Mouse (Mus musculus) embryonic facial prominence, embryonic 15.5 days (tissue): Measurements from ENCODE around the gene Upb1. TPM values are rescaled to one million over a fixed set of nuclear protein-coding genes. Genes with fewer than 3 reads are reported as not detected.
"Not testable (repeated sequence)": the region's sequence is repeated elsewhere in the genome, so short reads cannot be mapped to it uniquely, and the experiment has no call there.

Experiments used
- ATAC-seq: fragments of 200-750 bp; cut with Nextera tagmentation; 2 replicates; pipeline ENCODE4 v1.8.0; 2017; ENCODE audit warnings: low read depth, moderate TSS enrichment; ENCODE audit not compliant: insufficient number of reproducible peaks, low FRiP score, low TSS enrichment
- H3K27ac ChIP-seq: fragments of 300-500 bp; sonication (generic); replicated peaks from 2 replicates; pipeline ENCODE4 v1.5.1; 2015; ENCODE audit warnings: mild to moderate bottlenecking, inconsistent platforms
- H3K27me3 ChIP-seq: fragments of 300-500 bp; sonication (generic); 2 replicates; pipeline ENCODE4 v1.6.1; 2015; ENCODE audit warnings: inconsistent platforms
- H3K36me3 ChIP-seq: fragments of 300-500 bp; sonication (generic); 2 replicates; pipeline ENCODE4 v1.6.1; 2015; ENCODE audit warnings: mild to moderate bottlenecking, inconsistent platforms
- H3K4me1 ChIP-seq: fragments of 300-500 bp; sonication (generic); 2 replicates; pipeline ENCODE4 v1.6.1; 2015; ENCODE audit warnings: inconsistent platforms
- H3K4me2 ChIP-seq: fragments of 300-500 bp; sonication (generic); replicated peaks from 2 replicates; pipeline ENCODE4 v1.6.1; 2015; ENCODE audit warnings: mild to moderate bottlenecking, inconsistent platforms
- H3K4me3 ChIP-seq: fragments of 300-500 bp; sonication (generic); replicated peaks from 2 replicates; pipeline ENCODE4 v1.5.1; 2015; ENCODE audit warnings: mild to moderate bottlenecking, inconsistent platforms
- H3K9ac ChIP-seq: fragments of 300-500 bp; sonication (generic); 2 replicates; pipeline ENCODE4 v1.6.1; 2015; ENCODE audit warnings: inconsistent platforms
- H3K9me3 ChIP-seq: fragments of 300-500 bp; sonication (generic); replicated peaks from 2 replicates; pipeline ENCODE4 v1.6.1; 2016; ENCODE audit warnings: inconsistent platforms
- WGBS: fragments of 180-500 bp; shearing (Covaris S2); methylation state at CpG from one replicate; pipeline ENCODE4 v1.1.7; 2015; 5-methylcytosine and 5-hydroxymethylcytosine counted together
- polyA plus RNA-seq: library from polyadenylated mRNA; unstranded; fragments of >200 nt; fragmentation: Nextera tagmentation; extraction: Ambion mirVana; gene quantifications from 2 replicates; pipeline ENCODE4 v1.2.1, GENCODE M21; 2015

Gene Upb1
- polyA plus RNA-seq, 1 experiment from 2014 or later: 2.2 TPM

- Histone ChIP-seq H3K4me2 (no peak overlapping the region), H3K27ac (no peak overlapping the region), H3K4me3 (no peak overlapping the region), H3K36me3 (no peaks in the 10 kb centered on the region), H3K9me3 (no peaks in the 10 kb centered on the region), H3K4me1 (peaks cover 11% of the 10 kb centered on the region), H3K27me3 (no peaks in the 10 kb centered on the region), H3K9ac (no peak overlapping the region)
- WGBS: 75% methylated on average over 3 of the region's 3 CpGs
- no peak for ATAC-seq
Observed at GRCm38 (mm10) chr10:75462728-75463127, 61.8 kb downstream of the Upb1 start.

DNA sequence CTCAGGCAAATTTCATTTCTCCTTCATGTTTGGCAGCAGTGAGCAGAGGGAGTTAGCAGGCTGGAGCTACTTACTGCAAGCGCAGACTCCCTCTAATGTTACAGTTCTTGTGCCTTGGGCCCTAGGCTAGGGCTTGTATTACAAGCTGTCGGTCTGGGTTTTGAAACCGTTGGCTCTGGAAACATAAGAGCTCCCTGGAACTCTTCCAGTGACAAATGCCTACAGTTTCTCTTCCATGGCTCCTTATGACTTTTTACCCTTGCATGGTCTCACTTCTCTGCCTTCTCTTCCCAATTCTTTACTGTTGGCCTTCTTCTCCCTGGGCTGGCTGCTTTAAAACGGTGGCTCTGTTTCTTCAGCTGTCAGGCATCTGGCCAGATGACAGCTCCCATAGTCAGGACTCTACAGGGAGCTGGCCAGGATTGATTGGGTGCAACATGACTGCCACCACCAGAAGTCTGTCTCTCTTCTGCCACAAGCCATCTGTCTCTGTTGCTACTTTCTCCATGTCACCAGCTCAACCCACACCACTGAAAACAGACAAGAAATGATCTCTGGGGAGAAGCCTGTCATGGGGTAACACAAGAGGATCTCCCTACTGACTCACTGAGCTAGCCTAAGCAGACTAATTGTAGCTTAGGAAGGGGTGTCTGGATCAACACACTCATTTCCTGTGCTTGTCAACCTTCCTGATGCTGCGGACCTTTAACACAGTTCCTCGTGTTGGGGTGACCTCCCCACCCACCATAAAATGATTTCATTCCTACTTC, 65.1 kb downstream of the Upb1 start:
- H3K27me3 ChIP-seq: no peaks in the 10 kb centered on the region
- H3K9me3 ChIP-seq: no peaks in the 10 kb centered on the region
- WGBS: 24% methylated on average over 6 of the region's 6 CpGs
- 0 out of 2 replicates have a peak overlapping the region, but pooled peaks have one; percentile 12 for H3K4me2 ChIP-seq
- no peak overlapping the region for H3K4me3 ChIP-seq
- H3K36me3 ChIP-seq: no peaks in the 10 kb centered on the region
- peaks cover 11% of the 10 kb centered on the region for H3K4me1 ChIP-seq
- ATAC-seq: peak; percentile 82
- H3K27ac ChIP-seq: peak overlapping the region; percentile 65
- H3K9ac ChIP-seq: no peak overlapping the region

- no peaks in the 10 kb centered on the region for H3K9me3 ChIP-seq
- H3K4me2 ChIP-seq: no peak overlapping the region
- 72% methylated on average over 8 of the region's 8 CpGs for WGBS
- H3K36me3 ChIP-seq: no peaks in the 10 kb centered on the region
- no peak overlapping the region for H3K27ac ChIP-seq
- no peak overlapping the region for H3K9ac ChIP-seq
- no peak overlapping the region for H3K4me3 ChIP-seq
- no peak for ATAC-seq
- H3K27me3 ChIP-seq: no peaks in the 10 kb centered on the region
- H3K4me1 ChIP-seq: peaks cover 6% of the 10 kb centered on the region; the same call in 1 of the 2 replicates
Observed at GRCm38 (mm10) chr10:75473411-75473810, 72.5 kb downstream of the Upb1 start.

- Histone ChIP-seq H3K9me3 (no peaks in the 10 kb centered on the region), H3K9ac (no peak overlapping the region), H3K36me3 (no peaks in the 10 kb centered on the region), H3K27me3 (no peaks in the 10 kb centered on the region), H3K27ac (no peak overlapping the region), H3K4me3 (no peak overlapping the region), H3K4me2 (no peak overlapping the region), H3K4me1 (peaks cover 6% of the 10 kb centered on the region; the same call in 1 of the 2 replicates)
- 36% methylated on average over 5 of the region's 5 CpGs for WGBS
- ATAC-seq: no peak
Observed at GRCm38 (mm10) chr10:75474571-75474970, 73.7 kb downstream of the Upb1 start.

GRCm38 (mm10) chr10:75475139-75475850, 74.4 kb downstream of the Upb1 start:
- not testable (repeated sequence) for H3K9me3 ChIP-seq, H3K27ac ChIP-seq, H3K4me3 ChIP-seq, H3K9ac ChIP-seq, ATAC-seq, H3K36me3 ChIP-seq, H3K4me2 ChIP-seq, H3K4me1 ChIP-seq, H3K27me3 ChIP-seq
- WGBS: 28% methylated on average over 5 of the region's 6 CpGs

GRCm38 (mm10) chr10:75477034-75477433, 76.1 kb downstream of the Upb1 start:
- Histone ChIP-seq H3K9me3 (no peaks in the 10 kb centered on the region), H3K27ac (no peak overlapping the region), H3K36me3 (no peaks in the 10 kb centered on the region), H3K4me1 (peaks cover 6% of the 10 kb centered on the region; the same call in 1 of the 2 replicates), H3K9ac (no peak overlapping the region), H3K27me3 (no peaks in the 10 kb centered on the region), H3K4me2 (no peak overlapping the region), H3K4me3 (no peak overlapping the region)
- no peak for ATAC-seq
- WGBS: 63% methylated on average over 9 of the region's 9 CpGs

DNA sequence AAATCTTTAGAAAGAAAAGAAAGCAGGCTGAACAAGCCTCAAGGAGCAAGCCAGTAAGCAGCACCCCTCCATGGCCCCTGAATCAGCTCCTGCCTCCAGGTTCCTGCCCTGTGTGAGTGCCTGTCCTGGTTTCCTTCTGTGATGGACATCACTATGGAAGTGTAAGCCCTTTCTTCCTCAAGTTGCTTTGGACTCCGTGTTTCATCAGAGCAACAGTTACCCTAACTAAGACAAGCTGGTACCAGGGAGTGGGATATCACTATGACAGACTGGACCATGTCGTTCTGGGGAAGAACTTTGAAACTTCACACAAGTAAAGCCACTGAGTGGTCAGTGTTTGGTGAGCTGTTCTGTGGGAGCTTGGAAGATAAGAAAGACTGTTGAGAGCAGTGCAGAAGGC, 79.0 kb downstream of the Upb1 start:
- WGBS: 90% methylated on average over 2 of the region's 2 CpGs
- peaks cover 1% of the 10 kb centered on the region; the same call in 1 of the 2 replicates for H3K4me1 ChIP-seq
- H3K9ac ChIP-seq: no peak overlapping the region
- H3K9me3 ChIP-seq: no peaks in the 10 kb centered on the region
- no peak overlapping the region for H3K4me2 ChIP-seq
- ATAC-seq: no peak
- no peak overlapping the region for H3K4me3 ChIP-seq
- H3K27ac ChIP-seq: no peak overlapping the region
- H3K36me3 ChIP-seq: no peaks in the 10 kb centered on the region
- no peaks in the 10 kb centered on the region for H3K27me3 ChIP-seq

- no peaks in the 10 kb centered on the region; the same call in 1 of the 2 replicates for H3K4me1 ChIP-seq
- no peak overlapping the region for H3K9ac ChIP-seq
- H3K4me2 ChIP-seq: no peak overlapping the region
- H3K4me3 ChIP-seq: no peak overlapping the region
- no peaks in the 10 kb centered on the region for H3K36me3 ChIP-seq
- H3K9me3 ChIP-seq: no peaks in the 10 kb centered on the region
- H3K27me3 ChIP-seq: no peaks in the 10 kb centered on the region
- WGBS: 81% methylated on average over 4 of the region's 4 CpGs
- ATAC-seq: no peak
- no peak overlapping the region for H3K27ac ChIP-seq
Observed at GRCm38 (mm10) chr10:75481703-75482102, 80.8 kb downstream of the Upb1 start.

GRCm38 (mm10) chr10:75482271-75482670, 81.4 kb downstream of the Upb1 start:
- H3K27me3 ChIP-seq: 0 out of 2 replicates have a peak, but pooled peaks cover 1% of the 10 kb centered on the region
- no peak overlapping the region for H3K4me3 ChIP-seq
- H3K36me3 ChIP-seq: no peaks in the 10 kb centered on the region
- 78% methylated on average over 5 of the region's 5 CpGs for WGBS
- no peak for ATAC-seq
- no peak overlapping the region for H3K9ac ChIP-seq
- no peak overlapping the region for H3K27ac ChIP-seq
- H3K4me2 ChIP-seq: no peak overlapping the region
- no peaks in the 10 kb centered on the region for H3K9me3 ChIP-seq
- no peaks in the 10 kb centered on the region; the same call in 1 of the 2 replicates for H3K4me1 ChIP-seq

DNA sequence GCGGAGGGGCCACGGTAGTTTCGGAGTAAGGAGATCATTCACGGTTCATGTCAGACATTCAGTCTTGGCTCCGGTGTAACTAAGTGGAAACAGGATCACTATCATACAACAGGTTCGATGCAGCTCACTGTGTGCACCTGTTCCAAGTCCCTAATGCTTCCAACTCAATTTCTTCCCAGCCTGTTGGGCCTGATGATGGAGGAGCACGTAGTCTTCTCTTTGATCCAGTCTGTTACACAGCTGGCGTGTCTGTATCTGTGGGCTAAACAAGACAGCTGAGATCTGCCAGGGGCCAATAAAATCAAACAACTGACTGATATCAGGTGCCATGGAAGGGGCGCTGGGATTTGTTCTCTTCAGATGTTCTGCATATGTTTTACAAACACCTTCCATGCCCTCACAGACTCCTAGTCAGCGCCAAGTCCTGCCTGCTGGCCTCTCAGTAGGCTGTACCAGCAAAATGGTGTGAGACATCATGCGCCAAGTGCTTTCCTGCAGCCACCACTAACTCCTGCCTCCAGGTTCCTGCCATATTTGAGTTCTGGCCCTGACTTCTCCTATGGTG, 82.1 kb downstream of the Upb1 start:
- 75% methylated on average over 11 of the region's 11 CpGs for WGBS
- H3K4me3 ChIP-seq: no peak overlapping the region
- H3K9me3 ChIP-seq: no peaks in the 10 kb centered on the region
- no peak overlapping the region for H3K27ac ChIP-seq
- no peak for ATAC-seq
- H3K27me3 ChIP-seq: 0 out of 2 replicates have a peak, but pooled peaks cover 3% of the 10 kb centered on the region
- H3K4me2 ChIP-seq: no peak overlapping the region
- no peak overlapping the region for H3K9ac ChIP-seq
- no peaks in the 10 kb centered on the region; the same call in 1 of the 2 replicates for H3K4me1 ChIP-seq
- H3K36me3 ChIP-seq: no peaks in the 10 kb centered on the region

DNA sequence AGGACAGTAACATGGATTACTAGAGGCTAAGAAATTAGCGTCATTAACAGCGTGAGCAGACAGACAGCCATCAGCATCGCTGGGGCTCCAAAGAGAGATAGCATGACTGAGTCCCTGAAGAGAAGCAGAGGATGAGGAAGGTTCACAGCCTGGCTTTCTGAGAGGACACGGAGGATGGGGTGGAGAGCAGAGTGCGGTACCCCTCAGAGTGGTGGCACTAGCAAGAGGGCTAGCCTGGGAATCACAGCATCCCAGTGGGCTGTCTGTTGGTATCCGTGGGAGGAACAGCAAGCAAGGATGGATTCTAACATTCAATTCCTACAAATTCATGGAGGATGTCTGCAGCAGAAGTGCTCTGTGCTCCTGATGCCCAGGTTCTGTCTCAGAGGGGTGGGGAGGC, 83.2 kb downstream of the Upb1 start:
- H3K36me3 ChIP-seq: no peaks in the 10 kb centered on the region
- no peak overlapping the region for H3K27ac ChIP-seq
- ATAC-seq: no peak
- H3K9me3 ChIP-seq: no peaks in the 10 kb centered on the region
- no peaks in the 10 kb centered on the region; the same call in 1 of the 2 replicates for H3K4me1 ChIP-seq
- no peak overlapping the region for H3K9ac ChIP-seq
- H3K4me2 ChIP-seq: no peak overlapping the region
- H3K27me3 ChIP-seq: 0 out of 2 replicates have a peak, but pooled peaks cover 3% of the 10 kb centered on the region
- H3K4me3 ChIP-seq: no peak overlapping the region
- 87% methylated on average over 6 of the region's 6 CpGs for WGBS
